7 mouse cellular contexts compared by ENCODE assay signal in genomic region chr1:88289917-88290316, GRCm38 (mm10). TPM values are rescaled to one million over a fixed set of nuclear protein-coding genes. Genes with fewer than 3 reads are reported as not detected.
DNase-seq lines count a peak whose midpoint lies in the region; ATAC-seq and TF ChIP-seq lines count a peak whose summit lies in the region.

No protein-coding gene starts in this region.

- no peaks in the 10 kb centered on the region for H3K4me1 ChIP-seq in cortical plate, adult 2 months (ENCODE audit: control insufficient read depth, insufficient read depth, low read length)
- no peaks in the 10 kb centered on the region for H3K4me1 ChIP-seq in liver, embryonic 14.5 days (replicated peaks; ENCODE audit: control insufficient read depth in 2 of 2, insufficient read depth in 2 of 2, low read length in 1 of 2)

- H3K27ac ChIP-seq in cortical plate, adult 2 months (ENCODE audit: insufficient read depth, low read length) = no peak overlapping the region
- no peak overlapping the region for H3K27ac ChIP-seq in liver, embryonic 14.5 days

- no peak overlapping the region for H3K4me3 ChIP-seq in cortical plate, adult 2 months (ENCODE audit: insufficient read depth, low read length)
- no peak overlapping the region for H3K4me3 ChIP-seq in liver, embryonic 14.5 days (ENCODE audit: insufficient read depth in 1 of 2, low read depth in 2 of 2, low read length in 2 of 2)

- ATAC-seq in liver, embryonic 14.5 days (ENCODE audit: insufficient read depth) = no peak

- H3K27me3 ChIP-seq in liver, embryonic 14.5 days (ENCODE audit: control insufficient read depth, insufficient read depth, low read length) = no peaks in the 10 kb centered on the region

- WGBS in liver, embryonic 14.5 days (ENCODE audit: insufficient replicate concordance) = 28% methylated on average over 4 of the region's 4 CpGs

- no peak for TF ChIP-seq EP300 in liver, embryonic 14.5 days (IDR thresholded peaks at IDR 0.05; ENCODE audit: low read depth)

- no peak overlapping the region for H3K4me2 ChIP-seq in liver, embryonic 14.5 days (ENCODE audit: low read depth)

- DNase-seq in layer of hippocampus, postnatal 10 days (ENCODE audit: low spot score in 2 of 2) = peak; percentile 65 to 66
- no peak for DNase-seq in layer of hippocampus, adult 8-10 months (ENCODE audit: low spot score in 2 of 2)
- DNase-seq in A20 (ENCODE audit: low read depth, low spot score) = peak; percentile 90
- DNase-seq in CD4-positive, CD25-positive, alpha-beta regulatory T cell, adult 2 months (ENCODE audit: low read depth, low spot score) = peak; percentile 86
- DNase-seq in liver, embryonic 14.5 days (ENCODE audit: low read depth in 3 of 3, low spot score in 3 of 3) = no peak
- no peak for DNase-seq in cerebellum, adult 9-10 months

- no peak overlapping the region for H3K9ac ChIP-seq in liver, embryonic 14.5 days (replicated peaks)

- TF ChIP-seq POLR2A in cortical plate, adult 2 months (IDR thresholded peaks at IDR 0.05; ENCODE audit: extremely low read depth, insufficient read depth, low read length) = no peak

- H3K36me3 ChIP-seq in liver, embryonic 14.5 days (replicated peaks; ENCODE audit: control insufficient read depth, insufficient read depth, low read depth) = no peaks in the 10 kb centered on the region

- TF ChIP-seq CTCF in cortical plate, adult 2 months (IDR thresholded peaks at IDR 0.05; ENCODE audit: extremely low read depth, insufficient read depth, low read length) = peak; percentile 52
- TF ChIP-seq CTCF in liver, embryonic 14.5 days (IDR thresholded peaks at IDR 0.05; ENCODE audit: low read depth) = peak; percentile 94

- H3K9me3 ChIP-seq in liver, embryonic 14.5 days (ENCODE audit: control insufficient read depth, low read length) = no peaks in the 10 kb centered on the region

RNA-seq across cellular contexts. Expression of gene Trpm8, which starts 12.5 kb away (rescaled TPM):
- under 1 TPM; 0.51 to 0.71 TPM for total RNA-seq in layer of hippocampus, postnatal 10 days (2021)
- under 1 TPM in 2 of 4 experiments, not detected in 2; 0.09 to 0.22 TPM for total RNA-seq in layer of hippocampus, adult 8-10 months (2022)
- 0.02 and 0.04 TPM in 2 replicates for polyA plus RNA-seq in cortical plate, adult 2 months (2012; rRNA removed)
- polyA plus RNA-seq in liver, embryonic 14.5 days (2012; rRNA removed) = not detected in 2 replicates
- not detected in 2 replicates for polyA plus RNA-seq in liver, embryonic 14.5 days (2014; fragmentation: Nextera tagmentation; extraction: Ambion mirVana)

RNA-seq across cellular contexts. Expression of gene Hjurp, which starts 12.5 kb away (rescaled TPM):
- total RNA-seq in layer of hippocampus, postnatal 10 days (2021) = 10 to 100 TPM; 44.8 to 49.1 TPM
- 10 to 100 TPM; 34.5 to 51.6 (median 42.5) TPM for total RNA-seq in layer of hippocampus, adult 8-10 months (2022)
- 60.9 and 61.0 TPM in 2 replicates for polyA plus RNA-seq in cortical plate, adult 2 months (2012; rRNA removed)
- 51.9 and 61.0 TPM in 2 replicates for polyA plus RNA-seq in liver, embryonic 14.5 days (2012; rRNA removed)
- polyA plus RNA-seq in liver, embryonic 14.5 days (2014; fragmentation: Nextera tagmentation; extraction: Ambion mirVana) = 38.0 and 42.9 TPM in 2 replicates

Comparison
In these comparisons a context has a peak if more than half of its experiments do, and no peak if none do; other contexts are left out.
1. DNase-seq: peak in layer of hippocampus, postnatal 10 days (2 of 2), A20 (single experiment) and CD4-positive, CD25-positive, alpha-beta regulatory T cell, adult 2 months (single experiment); none in layer of hippocampus, adult 8-10 months (0 of 2), liver, embryonic 14.5 days (0 of 3) and cerebellum, adult 9-10 months (single experiment).